Mouse (Mus musculus): ENCODE measurements around the gene Slc22a5. TPM values are rescaled to one million over a fixed set of nuclear protein-coding genes. Genes with fewer than 3 reads are reported as not detected.

Gene Slc22a5
- 8.5 and 9.3 TPM in 2 replicates for polyA plus RNA-seq (2015; fragmentation: Nextera tagmentation; extraction: Ambion mirVana)

DNA sequence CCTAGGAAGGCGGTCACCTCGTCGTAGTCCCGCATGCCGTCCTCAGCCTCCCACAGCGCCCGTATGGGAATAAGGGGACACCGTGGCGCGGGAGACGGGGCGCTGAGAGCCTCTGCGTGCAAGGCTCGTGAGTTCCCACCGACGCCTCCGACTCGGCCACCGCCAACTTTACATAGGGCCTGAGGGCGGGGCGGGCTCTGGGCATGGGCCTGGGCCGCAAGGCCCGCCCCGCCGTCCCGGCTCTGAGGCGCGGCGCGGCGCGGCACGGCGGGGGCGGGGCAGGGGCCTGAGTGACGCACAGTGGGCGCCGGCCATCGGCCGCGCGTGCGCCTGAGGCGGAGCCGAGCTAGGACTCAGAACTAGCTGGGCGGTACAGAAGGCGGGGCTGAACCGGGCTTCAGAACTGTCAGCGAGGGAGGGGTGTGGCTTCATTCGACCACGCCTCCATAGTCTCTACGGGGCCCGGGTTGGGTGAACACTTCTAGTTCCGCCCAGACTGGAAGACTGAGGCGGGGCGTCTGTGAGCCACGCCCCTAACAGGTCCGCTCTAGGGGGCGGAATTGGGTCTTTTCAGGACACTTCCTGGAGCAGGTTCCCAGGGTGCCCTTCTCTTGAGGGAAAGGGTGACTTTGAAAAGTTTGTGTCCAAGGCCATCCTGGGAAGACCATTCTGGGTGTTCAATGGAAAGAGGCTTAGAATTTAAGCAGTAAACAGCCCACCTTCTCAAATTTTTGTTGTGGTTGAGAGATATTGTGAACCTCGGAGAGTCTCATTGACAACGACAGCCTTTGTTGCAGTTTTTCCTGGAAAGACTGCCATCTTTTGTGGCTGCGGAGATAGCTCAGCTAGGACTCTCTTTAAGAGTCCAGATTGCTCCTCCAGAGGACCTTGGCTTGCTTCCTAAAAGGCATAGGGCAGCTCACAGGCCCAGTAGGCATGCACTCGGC lies at the start of gene Slc22a5:
Slc22a5 (minus strand) TSS at position 156 of the 947 bp plus-strand sequence.

DNA sequence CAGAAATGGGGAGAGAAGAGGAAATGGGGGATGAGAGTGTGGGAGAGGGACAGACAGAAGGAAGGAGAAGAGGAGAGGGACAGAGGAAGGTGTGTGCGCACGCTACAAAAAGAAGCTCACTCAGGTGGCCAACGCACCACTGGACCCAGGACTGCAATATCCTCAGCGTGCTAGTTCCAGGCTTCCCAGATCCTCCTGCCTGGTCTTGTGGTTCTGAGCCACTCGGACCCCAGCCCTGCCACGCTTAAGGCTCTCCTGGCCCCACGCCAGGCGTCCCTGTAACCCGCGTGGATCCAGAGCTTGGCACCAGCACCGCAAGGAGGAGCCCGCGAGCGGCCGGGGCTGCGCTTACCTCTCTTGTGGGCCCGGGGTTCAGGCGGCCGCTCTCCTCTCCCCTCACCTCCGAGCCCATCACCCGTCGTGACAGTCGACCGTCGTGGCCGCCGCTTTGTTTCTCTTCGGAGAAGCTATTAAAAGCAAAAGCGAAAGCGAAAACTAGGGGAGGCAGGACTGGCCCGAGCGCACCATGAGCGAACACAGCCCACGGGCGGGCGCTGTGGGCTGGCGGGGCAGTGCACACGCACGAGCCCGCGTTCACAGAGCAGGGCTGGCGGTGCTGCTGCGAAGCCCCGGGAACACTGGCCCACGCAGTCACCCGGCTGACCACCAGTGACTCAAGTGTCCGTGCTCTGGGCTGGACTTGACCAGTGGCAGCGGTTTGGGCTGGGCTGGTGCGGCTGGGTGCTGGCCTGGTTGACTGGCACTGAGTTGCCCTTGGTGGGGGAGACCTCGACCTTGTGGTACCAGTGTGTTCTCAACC lies 32.5 kb downstream of the Slc22a5 start, which contains the start of gene Gm12216:
Gm12216 (minus strand) TSS at position 496 of the 820 bp plus-strand sequence.

Other genes with a start within 250 kb of the Slc22a5 start
- gene Rad50, start 184.3 kb downstream of the Slc22a5 start, polyA plus RNA-seq (2015; fragmentation: Nextera tagmentation; extraction: Ambion mirVana), result 11.7 and 11.8 TPM in 2 replicates
- gene Il5, start 170.9 kb downstream of the Slc22a5 start, polyA plus RNA-seq (2015; fragmentation: Nextera tagmentation; extraction: Ambion mirVana), result 0.09 and 0.15 TPM in 2 replicates
- gene Irf1, start 121.6 kb downstream of the Slc22a5 start, polyA plus RNA-seq (2015; fragmentation: Nextera tagmentation; extraction: Ambion mirVana), result 5.2 and 5.6 TPM in 2 replicates
- 0.17 and 0.25 TPM in 2 replicates for gene Gm17334, start 118.5 kb downstream of the Slc22a5 start, polyA plus RNA-seq (2015; fragmentation: Nextera tagmentation; extraction: Ambion mirVana)
- gene Gm12216, start 32.4 kb downstream of the Slc22a5 start, polyA plus RNA-seq (2015; fragmentation: Nextera tagmentation; extraction: Ambion mirVana), result 1.3 and 1.9 TPM in 2 replicates
- 7.1 and 8.1 TPM in 2 replicates for gene Slc22a21, start 88.7 kb upstream of the Slc22a5 start, polyA plus RNA-seq (2015; fragmentation: Nextera tagmentation; extraction: Ambion mirVana)
- 12.3 and 13.7 TPM in 2 replicates for gene Slc22a4, start 136.4 kb upstream of the Slc22a5 start, polyA plus RNA-seq (2015; fragmentation: Nextera tagmentation; extraction: Ambion mirVana)
- 54.9 and 60.9 TPM in 2 replicates for gene Pdlim4, start 177.4 kb upstream of the Slc22a5 start, polyA plus RNA-seq (2015; fragmentation: Nextera tagmentation; extraction: Ambion mirVana)
- gene P4ha2, start 208.4 kb upstream of the Slc22a5 start, polyA plus RNA-seq (2015; fragmentation: Nextera tagmentation; extraction: Ambion mirVana), result 11.0 and 11.5 TPM in 2 replicates